Mouse (Mus musculus) kidney, embryonic 14.5 days (tissue): ENCODE results near the gene Tmem238. TPM values are rescaled to one million over a fixed set of nuclear protein-coding genes. Genes with fewer than 3 reads are reported as not detected.
"Not testable (repeated sequence)": the region's sequence is repeated elsewhere in the genome, so short reads cannot be mapped to it uniquely, and the experiment has no call there.

Source experiments
- ATAC-seq: fragments of 200-750 bp; cut with Nextera tagmentation; 2 replicates; pipeline ENCODE4 v1.8.0; 2017; ENCODE audit warnings: moderate number of reproducible peaks, mild to moderate bottlenecking, moderate TSS enrichment, moderate library complexity; ENCODE audit not compliant: low FRiP score, low TSS enrichment
- H3K27ac ChIP-seq: fragments of 300-500 bp; sonication (generic); 2 replicates; pipeline ENCODE4 v1.5.1; 2014; ENCODE audit warnings: low read depth, mild to moderate bottlenecking, low read length, moderate library complexity, mixed read lengths
- H3K27me3 ChIP-seq: fragments of 300-500 bp; sonication (generic); 2 replicates; pipeline ENCODE4 v1.6.1; 2014; ENCODE audit warnings: mild to moderate bottlenecking, low read length; ENCODE audit not compliant: control insufficient read depth, insufficient read depth
- H3K36me3 ChIP-seq: fragments of 300-500 bp; sonication (generic); 2 replicates; pipeline ENCODE4 v1.6.1; 2014; ENCODE audit warnings: low read length, mixed read lengths; ENCODE audit not compliant: control insufficient read depth, insufficient read depth
- H3K4me1 ChIP-seq: fragments of 300-500 bp; sonication (generic); 2 replicates; pipeline ENCODE4 v1.6.1; 2014; ENCODE audit warnings: low read length, mixed read lengths; ENCODE audit not compliant: control insufficient read depth, insufficient read depth
- H3K4me2 ChIP-seq: fragments of 300-500 bp; sonication (generic); replicated peaks from 2 replicates; pipeline ENCODE4 v1.6.1; 2014; ENCODE audit warnings: low read depth, mild to moderate bottlenecking, low read length
- H3K4me3 ChIP-seq: fragments of 300-500 bp; sonication (generic); 2 replicates; pipeline ENCODE4 v1.5.1; 2014; ENCODE audit warnings: mild to moderate bottlenecking, low read length
- H3K9ac ChIP-seq: fragments of 300-500 bp; sonication (generic); 2 replicates; pipeline ENCODE4 v1.6.1; 2014; ENCODE audit warnings: low read depth, mild to moderate bottlenecking, low read length, moderate library complexity
- H3K9me3 ChIP-seq: fragments of 300-500 bp; sonication (generic); 2 replicates; pipeline ENCODE4 v1.6.1; 2016; ENCODE audit warnings: low read length; ENCODE audit not compliant: control insufficient read depth
- WGBS: fragments of 180-500 bp; shearing (Covaris S2); extraction: QIAGEN DNeasy Blood & Tissue Kit; methylation state at CpG from one replicate; pipeline ENCODE4 v1.1.7; 2014; 5-methylcytosine and 5-hydroxymethylcytosine counted together
- polyA plus RNA-seq: library from polyadenylated mRNA; unstranded; fragments of >200 nt; fragmentation: Nextera tagmentation; extraction: Ambion mirVana; gene quantifications from 2 replicates; pipeline ENCODE4 v1.2.1, GENCODE M21; 2014

The Tmem238 gene
- polyA plus RNA-seq, 1 experiment from 2014 or later = 8.2 TPM

- WGBS = 70% methylated on average over 7 of the region's 7 CpGs
- Histone ChIP-seq H3K9me3 (no peaks in the 10 kb centered on the region), H3K4me1 (0 out of 2 replicates have a peak, but pooled peaks cover 10% of the 10 kb centered on the region), H3K36me3 (peaks cover 37% of the 10 kb centered on the region), H3K27ac (no peak overlapping the region), H3K9ac (no peak overlapping the region), H3K27me3 (no peaks in the 10 kb centered on the region), H3K4me3 (no peak overlapping the region), H3K4me2 (no peak overlapping the region)
- peak; percentile 21; the same call in 1 of the 2 replicates for ATAC-seq
Measured at GRCm38 (mm10) chr7:4795767-4796433, 6.4 kb upstream of the Tmem238 start.

DNA sequence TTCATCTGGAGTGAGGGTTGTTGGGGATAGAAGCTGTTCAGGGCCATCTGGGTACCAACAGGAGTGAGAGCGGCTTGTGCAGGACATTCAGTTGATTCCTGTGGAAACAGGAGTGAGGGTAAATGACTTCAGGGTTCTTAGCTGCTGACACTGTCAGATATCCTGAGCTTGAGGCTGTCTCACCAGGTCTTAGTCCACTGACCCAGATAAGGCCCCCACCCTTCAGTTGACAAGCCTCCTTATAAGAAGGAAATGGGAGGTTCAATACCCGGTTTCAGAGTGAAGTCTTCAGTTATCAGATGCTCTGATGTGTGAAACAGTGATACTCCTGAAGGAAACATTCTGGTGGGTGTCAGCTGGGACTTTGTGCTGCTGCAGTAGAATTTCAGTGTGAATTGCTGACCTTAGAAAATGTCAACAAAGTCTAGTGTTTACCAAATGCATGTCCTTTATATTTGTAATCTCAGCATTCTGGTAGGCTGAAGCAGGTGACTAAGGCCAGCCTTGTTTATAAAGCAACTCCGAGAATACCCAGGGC lies 5.2 kb upstream of the Tmem238 start:
- Histone ChIP-seq H3K27me3 (no peaks in the 10 kb centered on the region), H3K4me1 (0 out of 2 replicates have a peak, but pooled peaks cover 11% of the 10 kb centered on the region), H3K9ac (no peak overlapping the region), H3K36me3 (peaks cover 37% of the 10 kb centered on the region), H3K9me3 (no peaks in the 10 kb centered on the region), H3K4me3 (0 out of 2 replicates have a peak overlapping the region, but pooled peaks have one; percentile 1), H3K4me2 (peak overlapping the region; percentile 90; the same call in 1 of the 2 replicates), H3K27ac (no peak overlapping the region)
- 79% methylated on average over 3 of the region's 3 CpGs for WGBS
- ATAC-seq = no peak

DNA sequence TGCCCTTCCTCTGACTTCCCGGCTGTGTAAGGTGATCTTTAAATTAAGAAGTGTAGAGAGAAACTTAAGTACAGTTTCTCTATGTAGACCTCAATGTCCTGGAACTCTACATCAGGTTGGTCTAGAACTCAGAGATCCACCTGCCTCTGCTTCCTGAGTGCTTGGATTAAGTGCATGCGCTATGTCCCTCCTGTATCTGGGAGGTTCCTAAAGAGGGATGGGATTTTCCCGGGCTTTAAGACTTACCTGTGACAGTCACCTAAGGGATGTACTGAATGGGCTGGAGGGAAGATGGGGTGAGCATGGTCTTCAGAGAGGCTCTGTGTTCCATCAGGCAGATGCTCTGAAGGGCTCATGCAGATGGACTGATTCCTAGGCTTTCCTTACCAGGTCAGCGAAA lies 4.2 kb upstream of the Tmem238 start:
- 38% methylated on average over 4 of the region's 4 CpGs for WGBS
- Histone ChIP-seq H3K4me3 (peak overlapping the region; percentile 93), H3K27ac (peak overlapping the region; percentile 94), H3K27me3 (no peaks in the 10 kb centered on the region), H3K4me1 (peaks cover 13% of the 10 kb centered on the region; the same call in 1 of the 2 replicates), H3K4me2 (peak overlapping the region; percentile 90), H3K9ac (peak overlapping the region; percentile 97), H3K36me3 (peaks cover 37% of the 10 kb centered on the region), H3K9me3 (no peaks in the 10 kb centered on the region)
- no peak for ATAC-seq

- not testable (repeated sequence) for H3K27me3 ChIP-seq, H3K9me3 ChIP-seq, ATAC-seq
- peak overlapping the region; percentile 94 for H3K27ac ChIP-seq
- 1% methylated on average over 31 of the region's 31 CpGs for WGBS
- peaks cover 13% of the 10 kb centered on the region; the same call in 1 of the 2 replicates for H3K4me1 ChIP-seq
- H3K36me3 ChIP-seq = peaks cover 37% of the 10 kb centered on the region
- peak overlapping the region; percentile 97 for H3K9ac ChIP-seq
- peak overlapping the region; percentile 93 for H3K4me3 ChIP-seq
- peak overlapping the region; percentile 90 for H3K4me2 ChIP-seq
Measured at GRCm38 (mm10) chr7:4793248-4793647, 3.8 kb upstream of the Tmem238 start.

DNA sequence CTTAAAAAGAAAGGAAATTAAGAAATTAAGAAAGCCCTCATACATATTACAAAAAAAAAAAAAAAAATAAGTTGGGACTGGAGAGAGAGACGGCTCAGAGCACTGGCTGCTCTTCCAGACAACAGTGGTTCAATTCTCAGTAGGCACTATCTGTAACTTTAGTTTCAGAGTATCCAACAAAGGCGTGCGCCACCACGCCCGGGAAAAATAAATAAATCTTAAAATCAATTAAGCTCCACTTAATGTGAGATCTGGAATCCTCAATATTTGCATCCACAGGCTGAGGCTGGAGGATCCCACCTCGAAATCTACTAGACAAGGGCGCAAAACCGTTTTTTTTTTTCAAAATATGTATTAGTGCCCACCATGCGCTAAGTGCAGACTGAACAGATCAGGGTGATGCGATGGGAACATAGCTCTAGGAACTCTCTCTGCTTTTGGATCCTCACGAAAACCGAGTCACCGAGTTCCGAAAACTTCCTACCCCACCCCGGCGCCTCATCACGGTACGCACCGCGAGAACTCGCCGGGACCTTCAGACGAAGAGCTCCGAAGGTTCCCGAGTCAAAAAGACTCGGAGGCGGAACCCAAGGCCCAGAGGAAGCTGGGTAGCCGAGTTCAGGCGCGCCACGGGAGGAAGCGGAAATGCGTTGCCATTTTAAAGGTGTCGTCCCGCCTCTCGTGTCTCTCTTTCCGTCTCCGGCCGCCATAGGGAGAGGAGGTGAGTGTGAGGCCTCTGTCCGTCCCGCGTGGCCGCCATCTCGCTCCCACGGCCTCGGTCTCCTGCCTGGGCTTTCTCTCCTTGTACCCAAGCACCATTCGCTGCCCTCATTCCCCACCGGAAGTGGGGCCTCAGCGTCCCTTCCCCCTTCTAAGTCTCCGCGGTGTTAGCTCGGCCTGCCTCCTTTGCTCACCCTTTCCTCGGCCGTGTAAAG lies 3.1 kb upstream of the Tmem238 start, which contains the start of gene Rpl28:
TSS of gene Rpl28 (plus strand) at position 597 of the 935 bp plus-strand sequence.
- peak; percentile 91 for ATAC-seq
- Histone ChIP-seq H3K36me3 (peaks cover 37% of the 10 kb centered on the region), H3K4me3 (peak within 1 kb of the TSS; percentile 93), H3K27me3 (no peaks in the 10 kb centered on the region), H3K4me2 (peak within 1 kb of the TSS; percentile 90), H3K9ac (peak within 1 kb of the TSS; percentile 97), H3K4me1 (peaks cover 13% of the 10 kb centered on the region; the same call in 1 of the 2 replicates), H3K27ac (peak within 1 kb of the TSS; percentile 94), H3K9me3 (no peaks in the 10 kb centered on the region)
- WGBS = 2% methylated on average over 54 of the region's 54 CpGs

DNA sequence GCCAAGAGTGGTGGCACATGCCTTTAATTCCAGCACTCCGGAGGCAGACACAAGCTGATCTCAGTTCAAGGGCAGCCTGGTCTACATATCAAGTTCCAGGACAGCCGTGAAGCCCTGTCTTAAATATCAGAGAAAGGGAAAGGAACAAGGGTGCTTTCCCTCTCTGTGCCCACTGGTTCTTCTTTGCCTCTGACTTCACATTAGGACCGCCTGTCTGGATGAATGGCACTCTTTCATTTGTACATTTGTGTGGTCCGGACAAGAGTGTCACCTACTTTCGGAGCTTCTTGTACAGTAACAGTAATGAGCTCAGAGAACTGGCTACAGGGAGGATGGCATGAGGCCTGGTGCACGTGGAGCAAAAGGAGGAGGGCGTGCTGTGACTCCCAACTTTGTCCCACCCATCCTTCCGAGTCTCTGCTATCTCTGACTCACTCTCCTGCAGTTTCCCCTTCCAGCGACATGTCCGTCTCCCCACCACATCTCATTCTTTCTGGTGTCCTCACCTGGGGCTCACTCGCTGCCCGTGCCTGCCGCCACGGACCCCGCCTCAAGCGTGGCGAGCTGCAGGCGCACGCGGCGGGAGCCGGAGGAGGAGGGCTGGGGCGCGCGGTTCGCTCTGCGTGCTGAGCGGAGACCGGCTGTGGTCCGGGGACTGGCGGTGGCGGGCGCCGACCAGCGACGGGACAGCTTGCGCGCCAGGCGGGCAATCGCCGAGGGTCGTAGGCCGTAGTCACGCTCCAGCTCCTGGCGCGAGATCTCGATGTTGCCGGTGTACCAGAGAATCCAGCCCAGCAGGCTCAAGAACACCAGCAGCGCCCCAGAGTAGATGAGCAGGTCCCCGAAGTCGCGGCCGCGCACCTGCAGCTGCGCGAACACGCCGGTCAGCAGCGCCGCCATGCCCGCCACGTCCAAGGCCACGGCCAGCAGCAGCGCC lies 689 bp downstream of the Tmem238 start:
- Histone ChIP-seq H3K36me3 (peaks cover 2% of the 10 kb centered on the region; the same call in 1 of the 2 replicates), H3K4me1 (peaks cover 5% of the 10 kb centered on the region; the same call in 1 of the 2 replicates), H3K27me3 (no peaks in the 10 kb centered on the region), H3K9me3 (no peaks in the 10 kb centered on the region), H3K4me3 (peak overlapping the region; percentile 60), H3K4me2 (peak overlapping the region; percentile 92), H3K27ac (peak overlapping the region; percentile 88), H3K9ac (peak overlapping the region; percentile 71)
- ATAC-seq = peak; percentile 41
- 2% methylated on average over 64 of the region's 64 CpGs for WGBS

DNA sequence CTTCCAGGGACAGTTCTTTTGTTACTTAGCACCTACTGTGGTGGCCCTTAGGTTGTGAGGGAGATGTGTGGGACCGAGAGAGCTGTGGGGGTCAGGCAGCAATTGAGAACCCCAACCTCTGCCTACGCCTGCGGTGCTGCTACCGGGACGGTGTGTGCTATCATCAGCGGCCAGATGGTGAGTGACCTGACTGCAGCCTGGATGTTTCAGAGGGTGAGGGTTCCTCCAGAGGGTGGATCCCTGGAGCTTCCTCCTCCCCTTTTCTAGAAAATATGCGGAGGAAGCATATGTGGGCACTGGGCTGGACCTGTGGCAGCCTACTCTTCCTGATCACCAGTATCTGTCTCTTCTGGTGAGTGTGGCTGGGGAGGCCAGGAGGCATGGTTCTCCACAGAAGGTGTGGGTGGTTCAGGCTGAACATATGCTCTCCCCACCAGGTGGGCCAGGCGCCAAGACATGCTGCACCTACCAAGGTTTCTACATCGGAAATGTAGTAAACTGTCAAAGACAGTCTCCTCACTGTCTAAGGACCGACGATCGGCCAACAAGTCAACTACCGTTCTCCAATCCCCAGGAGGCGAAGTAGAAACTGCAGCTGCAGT lies 5.7 kb downstream of the Tmem238 start:
- Histone ChIP-seq H3K4me1 (peaks cover 8% of the 10 kb centered on the region; the same call in 1 of the 2 replicates), H3K4me3 (no peak overlapping the region), H3K36me3 (no peaks in the 10 kb centered on the region), H3K27ac (no peak overlapping the region), H3K9ac (no peak overlapping the region), H3K4me2 (no peak overlapping the region), H3K27me3 (peaks cover 3% of the 10 kb centered on the region; the same call in 1 of the 2 replicates), H3K9me3 (no peaks in the 10 kb centered on the region)
- no peak for ATAC-seq
- WGBS = 76% methylated on average over 14 of the region's 14 CpGs
